ENCODE assay signal across 15 mouse cellular contexts in the genomic region with DNA sequence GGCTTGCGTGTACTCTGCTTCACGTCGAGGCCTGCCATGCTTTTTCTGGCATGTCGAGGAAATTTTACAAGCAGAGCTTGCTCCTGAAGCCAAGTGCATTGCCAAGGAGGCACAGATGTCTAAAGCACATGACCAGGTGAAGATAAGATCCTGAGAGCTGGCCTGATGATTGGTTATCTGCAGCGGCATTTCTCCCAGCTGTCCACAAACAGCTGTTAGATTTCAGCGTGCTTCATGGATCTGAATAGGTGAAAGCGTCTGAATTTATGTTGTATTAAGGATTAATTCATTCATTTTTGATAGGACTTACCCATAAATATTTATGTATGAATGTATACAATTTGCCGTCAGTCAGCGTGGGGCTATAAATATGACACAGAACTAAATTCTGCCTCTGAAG.
"Had no signal": no experiment of that assay in that cellular context is flagged by ENCODE, and none has a peak within 500 bp of the region (broad histone marks: within the 10 kb centered on the region; RNA-seq: fewer than 3 reads in every experiment).

No protein-coding gene starts in this region.

- H3K27ac ChIP-seq: kidney, embryonic 15.5 days; left cerebral cortex, adult 2 months; liver, embryonic 13.5 days had no signal

- H3K4me1 ChIP-seq: liver, embryonic 13.5 days had no signal

- H3K27me3 ChIP-seq: kidney, embryonic 15.5 days; liver, embryonic 13.5 days had no signal

- H3K9me3 ChIP-seq: kidney, embryonic 15.5 days; liver, embryonic 13.5 days had no signal

- H3K9ac ChIP-seq: kidney, embryonic 15.5 days; liver, embryonic 13.5 days had no signal

- H3K4me3 ChIP-seq: kidney, embryonic 15.5 days; left cerebral cortex, adult 2 months; liver, embryonic 13.5 days had no signal

- ATAC-seq: lung, postnatal 0 days had no signal

- DNase-seq: kidney, adult 11 months; kidney, adult 8-10 months; kidney, postnatal 10 days; kidney, postnatal 36 days; layer of hippocampus, postnatal 36 days; liver, embryonic 13.5 days; lung, postnatal 4 days; midbrain, embryonic 14.5 days; thymus, adult 2 months; thymus, postnatal 14 days; thymus, postnatal 4 days had no signal

- H3K4me2 ChIP-seq: kidney, embryonic 15.5 days; liver, embryonic 13.5 days; midbrain, embryonic 11.5 days had no signal

- H3K36me3 ChIP-seq: kidney, embryonic 15.5 days; liver, embryonic 13.5 days had no signal
